Mouse (Mus musculus): ENCODE results near the gene Olfr549. TPM values are rescaled to one million over a fixed set of nuclear protein-coding genes. Genes with fewer than 3 reads are reported as not detected.

Gene Olfr549
- total RNA-seq, 2 experiments from 2014 or later, result not detected

DNA sequence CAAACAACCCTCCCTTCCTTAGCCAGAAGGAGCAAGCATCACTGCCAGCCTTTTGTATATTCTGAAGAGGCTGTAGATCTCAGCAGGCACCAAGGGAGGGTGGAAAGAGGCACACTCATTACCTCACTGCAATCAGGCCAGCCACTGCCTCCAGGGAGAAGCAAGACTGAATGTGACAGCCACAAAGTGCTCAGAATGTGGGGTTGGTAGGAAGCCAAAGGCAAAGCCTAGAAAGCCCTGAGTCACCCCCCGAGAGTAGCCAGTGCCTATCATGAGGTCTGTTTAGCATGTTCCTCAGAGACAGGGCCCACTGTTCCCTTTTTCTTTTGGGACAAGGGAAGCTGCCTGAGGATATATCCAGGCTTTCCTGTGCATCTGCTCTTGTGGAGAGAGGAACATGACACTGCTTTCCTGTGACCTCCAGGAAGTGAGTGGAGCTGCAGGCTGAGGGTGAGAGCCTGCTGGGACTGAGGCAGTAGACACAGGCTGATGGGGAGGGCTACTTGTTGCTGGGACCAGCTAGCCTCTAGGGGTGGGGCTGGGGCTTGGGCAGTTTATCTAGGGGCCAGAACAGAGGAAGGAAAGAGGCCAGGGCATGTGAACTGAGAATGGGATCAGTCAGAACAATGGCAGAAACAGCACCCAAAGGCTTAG, 47.8 kb downstream of the Olfr549 start, which contains the start of gene Olfr552:
Gene Olfr552 (plus strand): TSS at position 393 of the 654 bp plus-strand sequence.
- DNase-seq, result no peak

Other genes with a start within 250 kb of the Olfr549 start
- gene Rrm1, start 108.2 kb upstream of the Olfr549 start, total RNA-seq (2021), result 10 to 100 TPM in 1 of 2 experiments, 1 to 10 TPM in 1; 9.8 to 11.4 TPM
- gene Olfr543, start 68.2 kb upstream of the Olfr549 start, total RNA-seq (2021), result not detected
- gene Olfr544, start 61.6 kb upstream of the Olfr549 start, total RNA-seq (2021), result not detected
- not detected for gene Olfr545, start 50.3 kb upstream of the Olfr549 start, total RNA-seq (2021)
- not detected for gene Olfr547, start 15.1 kb upstream of the Olfr549 start, total RNA-seq (2021)
- gene Olfr548-ps1, start 9.0 kb upstream of the Olfr549 start, total RNA-seq (2021), result not detected
- 1 to 10 TPM; 2.7 to 3.1 TPM for gene Trim21, start 15.6 kb downstream of the Olfr549 start, total RNA-seq (2021)
- gene Olfr550, start 21.6 kb downstream of the Olfr549 start, total RNA-seq (2021), result 1 to 10 TPM; 2.1 to 3.0 TPM
- not detected for gene Olfr551, start 42.0 kb downstream of the Olfr549 start, total RNA-seq (2021)
- under 1 TPM in 1 of 2 experiments, not detected in 1; 0.15 TPM for gene Olfr552, start 47.9 kb downstream of the Olfr549 start, total RNA-seq (2021)
- not detected for gene Olfr553, start 68.3 kb downstream of the Olfr549 start, total RNA-seq (2021)
- not detected for gene Olfr554, start 88.6 kb downstream of the Olfr549 start, total RNA-seq (2021)
- gene Olfr555, start 109.0 kb downstream of the Olfr549 start, total RNA-seq (2021), result not detected
- under 1 TPM in 1 of 2 experiments, not detected in 1; 0.25 TPM for gene Olfr556, start 115.0 kb downstream of the Olfr549 start, total RNA-seq (2021)
- gene Trim68, start 137.5 kb downstream of the Olfr549 start, total RNA-seq (2021), result 1 to 10 TPM; 7.1 to 8.4 TPM
- gene Olfr557, start 146.0 kb downstream of the Olfr549 start, total RNA-seq (2021), result under 1 TPM in 1 of 2 experiments, not detected in 1; 0.56 TPM
- gene Olfr558, start 152.3 kb downstream of the Olfr549 start, total RNA-seq (2021), result under 1 TPM; 0.47 to 0.51 TPM
- gene Olfr33, start 169.2 kb downstream of the Olfr549 start, total RNA-seq (2021), result not detected
- gene Olfr559, start 177.6 kb downstream of the Olfr549 start, total RNA-seq (2021), result not detected
- not detected for gene Olfr560, start 209.5 kb downstream of the Olfr549 start, total RNA-seq (2021)
- under 1 TPM; 0.17 to 0.30 TPM for gene Olfr78, start 209.6 kb downstream of the Olfr549 start, total RNA-seq (2021)
- gene Olfr561, start 221.4 kb downstream of the Olfr549 start, total RNA-seq (2021), result not detected

Data from layer of hippocampus, postnatal 36 days (tissue).